Mouse (Mus musculus): ENCODE data around the gene Ccdc190.

Ccdc190 gene

GRCm38 (mm10) chr1:169928454-169928971 lies at the start of gene Ccdc190:
TSS of gene Ccdc190 (plus strand) at chr1:169928648.
- no peak for DNase-seq (ENCODE audit: extremely low spot score)

GRCm38 (mm10) chr1:169879060-169879459 lies 49.4 kb upstream of the Ccdc190 start:
- DNase-seq (ENCODE audit: extremely low spot score), result no peak

- no peak for DNase-seq (ENCODE audit: extremely low spot score)
These were observed 48.3 kb upstream of the Ccdc190 start for GRCm38 (mm10) chr1:169880181-169880580.

- DNase-seq (ENCODE audit: extremely low spot score), result no peak
These were observed 45.3 kb upstream of the Ccdc190 start for GRCm38 (mm10) chr1:169883081-169883565.

- no peak for DNase-seq (ENCODE audit: extremely low spot score)
These were observed 39.2 kb upstream of the Ccdc190 start for GRCm38 (mm10) chr1:169889250-169889649.

- DNase-seq (ENCODE audit: extremely low spot score), result no peak
These were observed 34.5 kb upstream of the Ccdc190 start for GRCm38 (mm10) chr1:169893976-169894375.

- DNase-seq (ENCODE audit: extremely low spot score), result no peak
These were observed 32.8 kb upstream of the Ccdc190 start for GRCm38 (mm10) chr1:169895686-169896085.

GRCm38 (mm10) chr1:169897916-169898315 lies 30.5 kb upstream of the Ccdc190 start:
- DNase-seq (ENCODE audit: extremely low spot score), result no peak

GRCm38 (mm10) chr1:169898607-169899006 lies 29.8 kb upstream of the Ccdc190 start:
- DNase-seq (ENCODE audit: extremely low spot score), result no peak

- no peak for DNase-seq (ENCODE audit: extremely low spot score)
These were observed 27.6 kb upstream of the Ccdc190 start for GRCm38 (mm10) chr1:169900771-169901336.

- DNase-seq (ENCODE audit: extremely low spot score), result no peak
These were observed 19.3 kb upstream of the Ccdc190 start for GRCm38 (mm10) chr1:169909163-169909562.

GRCm38 (mm10) chr1:169909659-169910058 lies 18.8 kb upstream of the Ccdc190 start:
- DNase-seq (ENCODE audit: extremely low spot score), result no peak

GRCm38 (mm10) chr1:169910751-169911150 lies 17.7 kb upstream of the Ccdc190 start:
- DNase-seq (ENCODE audit: extremely low spot score), result no peak

GRCm38 (mm10) chr1:169911526-169911925 lies 16.9 kb upstream of the Ccdc190 start:
- DNase-seq (ENCODE audit: extremely low spot score), result no peak

GRCm38 (mm10) chr1:169916659-169917058 lies 11.8 kb upstream of the Ccdc190 start:
- no peak for DNase-seq (ENCODE audit: extremely low spot score)

GRCm38 (mm10) chr1:169917115-169917796 lies 11.2 kb upstream of the Ccdc190 start:
- DNase-seq (ENCODE audit: extremely low spot score), result no peak

- DNase-seq (ENCODE audit: extremely low spot score), result peak; percentile 63
These were observed 10.4 kb upstream of the Ccdc190 start for GRCm38 (mm10) chr1:169917998-169918397.

- peak; percentile 83 for DNase-seq (ENCODE audit: extremely low spot score)
These were observed 9.2 kb upstream of the Ccdc190 start for GRCm38 (mm10) chr1:169919211-169919610.

GRCm38 (mm10) chr1:169921710-169922211 lies 6.7 kb upstream of the Ccdc190 start:
- peak; percentile 46 for DNase-seq (ENCODE audit: extremely low spot score)

GRCm38 (mm10) chr1:169924567-169924966 lies 3.9 kb upstream of the Ccdc190 start:
- DNase-seq (ENCODE audit: extremely low spot score), result no peak

- no peak for DNase-seq (ENCODE audit: extremely low spot score)
These were observed 587 bp upstream of the Ccdc190 start for GRCm38 (mm10) chr1:169927753-169928369.

GRCm38 (mm10) chr1:169931698-169932097 lies 3.2 kb downstream of the Ccdc190 start:
- no peak for DNase-seq (ENCODE audit: extremely low spot score)

Measured in embryo, embryonic 9.5 days (tissue).